Mouse (Mus musculus) bone marrow, adult 2 months (tissue): ENCODE results near the gene Dennd6a. TPM values are rescaled to one million over a fixed set of nuclear protein-coding genes. Genes with fewer than 3 reads are reported as not detected.
A peak's percentile ranks its signal among the peaks of the same experiment; 100 is the strongest.

ENCODE experiments used
- H3K27ac ChIP-seq: fragments of 200-500 bp; 2 replicates; pipeline ENCODE4 v1.5.1; 2012; ENCODE audit warnings: low read depth, mild to moderate bottlenecking, control low read depth, inconsistent platforms, low read length; ENCODE audit not compliant: control insufficient read depth, poor library complexity, insufficient read depth
- H3K4me1 ChIP-seq: fragments of 200-500 bp; 2 replicates; pipeline ENCODE4 v1.6.1; 2011; ENCODE audit warnings: low read length; ENCODE audit not compliant: control insufficient read depth, insufficient read depth
- H3K4me3 ChIP-seq: fragments of 200-500 bp; replicated peaks from 2 replicates; pipeline ENCODE3; 2011; ENCODE audit warnings: mild to moderate bottlenecking, low read depth, low read length, control low read depth; ENCODE audit not compliant: control insufficient read depth
- CTCF ChIP-seq: fragments of 200-500 bp; IDR thresholded peaks from 2 replicates; pipeline ENCODE4 v1.5.1; 2011; ENCODE audit warnings: low read length, control low read depth; ENCODE audit not compliant: control insufficient read depth, insufficient read depth
- POLR2A ChIP-seq: fragments of 200-500 bp; IDR thresholded peaks from 2 replicates; pipeline ENCODE4 v1.6.1; 2011; ENCODE audit warnings: low read depth, mild to moderate bottlenecking, control low read depth, low read length, borderline replicate concordance; ENCODE audit not compliant: control insufficient read depth
- WGBS: fragments of 180-500 bp; shearing (Covaris S2); methylation state at CpG from one replicate; pipeline ENCODE4 v1.1.7; 2018; 5-methylcytosine and 5-hydroxymethylcytosine counted together
- polyA plus RNA-seq: library from polyadenylated mRNA; stranded (reverse); fragments of >200 nt; gene quantifications from 2 replicates; pipeline ENCODE4 v1.2.4, GENCODE M21; 2011; ENCODE audit warnings: low replicate concordance; ENCODE audit not compliant: missing spikeins, insufficient read depth, insufficient read length

The Dennd6a gene
- polyA plus RNA-seq, 1 experiment = 7.6 TPM

DNA sequence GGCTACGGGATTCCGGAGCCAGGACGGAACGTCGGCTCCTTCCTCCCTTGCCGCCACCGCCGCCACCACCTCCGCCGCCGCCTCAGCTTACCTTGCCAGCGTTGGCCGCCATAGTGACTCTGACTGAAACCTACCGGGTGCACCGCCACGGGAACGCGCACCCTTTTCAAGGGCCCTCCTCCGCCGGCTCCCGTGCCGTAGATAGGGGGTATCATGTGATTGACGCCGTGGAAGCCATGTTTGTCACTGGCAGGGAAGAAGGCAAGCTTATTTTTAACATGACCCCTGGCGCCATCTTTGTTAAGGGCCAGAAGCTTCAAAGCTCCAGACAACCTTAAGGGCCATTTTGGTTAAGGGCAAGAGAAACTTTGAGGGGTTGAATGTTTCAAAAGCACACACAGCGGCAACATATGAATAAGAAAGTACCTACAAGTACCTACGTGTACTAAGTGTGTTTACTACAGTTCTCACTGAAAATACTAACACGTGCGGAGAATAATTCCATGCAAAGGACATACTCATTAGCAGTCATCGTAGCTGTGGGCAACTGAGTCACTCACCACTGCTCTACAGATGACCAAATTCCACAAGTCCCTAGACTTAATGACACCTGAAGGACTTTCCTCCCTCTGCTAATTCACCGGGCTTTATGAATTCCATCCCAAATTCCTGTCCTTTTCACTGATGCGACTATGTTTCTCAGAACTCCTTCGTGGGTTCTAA is 38.7 kb upstream of the Dennd6a start, which contains the start of gene Slmap:
TSS of gene Slmap (minus strand) at position 175 of the 723 bp plus-strand sequence.
- TF ChIP-seq CTCF = no peak
- TF ChIP-seq POLR2A = peak; percentile 96
- peak within 1 kb of the TSS; percentile 92 for H3K27ac ChIP-seq
- WGBS = 13% methylated on average over 33 of the region's 33 CpGs
- peaks cover 5% of the 10 kb centered on the region; the same call in 1 of the 2 replicates for H3K4me1 ChIP-seq
- H3K4me3 ChIP-seq = peak within 1 kb of the TSS; percentile 97

DNA sequence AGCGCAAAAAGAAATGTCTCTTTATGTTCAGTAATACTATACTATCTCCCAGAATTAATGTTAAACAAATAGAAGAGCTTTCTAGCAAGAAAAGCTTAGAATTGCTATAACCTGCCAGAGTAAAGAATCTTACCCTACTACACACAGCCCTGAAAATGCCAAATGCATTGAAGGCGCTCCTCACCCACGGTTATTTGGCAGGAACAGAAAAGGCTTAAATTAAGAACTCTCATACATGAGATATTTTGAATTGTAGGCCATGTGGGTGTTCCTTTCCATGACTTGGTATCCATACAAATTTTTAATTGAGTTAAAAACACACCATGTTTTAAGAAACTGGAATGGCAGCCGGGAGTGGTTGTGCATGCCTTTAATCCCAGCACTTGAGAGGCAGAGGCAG is 34.4 kb upstream of the Dennd6a start:
- Histone ChIP-seq H3K4me3 (no peak overlapping the region), H3K27ac (no peak overlapping the region), H3K4me1 (no peaks in the 10 kb centered on the region)
- no peak for TF ChIP-seq CTCF
- no peak for TF ChIP-seq POLR2A
- WGBS = 85% methylated on average over 4 of the region's 4 CpGs

DNA sequence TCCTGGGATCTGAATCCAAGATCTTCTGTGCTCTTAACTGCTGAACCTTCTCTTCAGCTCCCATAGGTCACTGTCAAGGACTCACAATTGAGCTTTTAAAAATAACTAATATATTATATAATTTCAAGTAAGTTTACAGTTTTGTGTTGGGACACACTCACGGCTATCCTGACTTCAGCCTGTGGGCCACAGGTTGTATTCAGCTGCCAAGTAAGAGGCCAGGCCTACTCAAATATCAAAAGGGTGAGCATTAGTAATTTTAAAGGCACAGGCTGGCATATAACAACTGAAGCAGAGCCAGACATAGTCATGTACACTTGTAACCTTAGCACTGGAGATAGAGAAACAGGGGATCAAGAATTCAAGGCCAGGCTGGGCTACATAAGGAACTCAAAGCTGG is 33.1 kb upstream of the Dennd6a start:
- Histone ChIP-seq H3K4me1 (no peaks in the 10 kb centered on the region), H3K4me3 (no peak overlapping the region), H3K27ac (no peak overlapping the region)
- WGBS = 80% methylated on average over 1 of the region's 1 CpGs
- TF ChIP-seq POLR2A = no peak
- TF ChIP-seq CTCF = no peak

DNA sequence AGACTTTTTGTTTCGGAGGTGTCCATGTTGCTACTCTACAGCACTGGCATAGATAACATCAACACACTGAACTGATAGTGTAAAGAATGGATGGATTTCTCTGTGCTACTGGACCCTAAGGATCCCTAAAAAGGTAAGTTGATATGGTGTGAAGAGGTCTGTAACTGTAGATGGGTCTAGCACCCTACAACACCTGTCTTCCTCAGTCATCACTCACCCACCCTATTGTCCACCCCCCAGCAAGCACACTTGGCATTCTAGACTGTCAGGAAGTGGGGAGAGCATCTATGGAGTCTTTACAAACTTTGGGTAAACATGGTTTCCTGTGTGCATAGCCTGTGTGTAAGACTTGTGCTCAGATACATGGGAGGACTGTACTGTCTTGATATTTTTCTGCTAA is 31.5 kb upstream of the Dennd6a start:
- Histone ChIP-seq H3K4me1 (no peaks in the 10 kb centered on the region), H3K27ac (no peak overlapping the region), H3K4me3 (no peak overlapping the region)
- WGBS = 96% methylated on average over 1 of the region's 1 CpGs
- no peak for TF ChIP-seq CTCF
- no peak for TF ChIP-seq POLR2A

DNA sequence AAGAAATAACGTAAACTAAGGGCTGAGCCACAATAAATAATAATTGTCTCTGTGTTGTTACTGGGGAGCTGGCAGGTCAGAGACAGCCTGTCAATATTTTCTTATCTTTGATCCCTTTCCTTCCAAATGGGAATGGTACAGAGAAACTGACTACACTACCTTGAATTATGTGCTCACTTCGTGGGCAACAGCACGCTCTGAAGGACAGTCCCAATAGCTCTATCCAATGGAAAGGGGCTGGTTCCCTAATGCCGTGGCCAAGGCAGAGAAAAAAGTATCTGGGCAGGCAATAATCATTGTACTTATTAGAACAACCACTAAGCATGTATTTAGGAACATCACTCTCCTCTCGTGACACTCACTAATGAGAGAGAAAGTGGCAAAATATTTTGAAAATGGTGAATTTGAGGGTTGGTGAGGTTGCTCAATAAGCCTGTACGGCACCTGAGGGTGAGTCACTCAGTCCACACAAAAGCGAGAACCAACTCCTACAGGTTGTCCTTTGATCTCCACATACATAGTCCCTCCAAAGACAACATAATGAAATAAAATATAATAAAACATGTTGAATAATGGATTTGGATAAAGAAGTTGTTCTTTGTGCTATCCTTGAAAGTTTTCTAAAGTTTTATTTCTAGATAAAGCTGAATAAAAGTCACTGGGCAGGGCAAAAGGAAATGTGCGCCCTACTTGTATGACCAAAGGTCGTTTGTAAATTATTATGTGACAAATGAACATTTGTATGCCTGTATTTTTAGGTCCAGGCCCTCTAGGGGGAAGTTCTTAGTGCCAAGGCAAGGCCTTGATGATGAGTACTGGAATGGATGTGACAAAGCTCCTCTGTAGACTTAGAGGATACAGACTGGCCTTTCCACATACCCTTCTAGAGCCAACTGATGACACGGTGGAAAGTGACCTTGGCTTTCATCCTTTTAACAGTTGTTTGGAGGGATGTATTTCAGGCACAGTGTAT is 25.9 kb upstream of the Dennd6a start:
- TF ChIP-seq POLR2A = no peak
- no peak for TF ChIP-seq CTCF
- H3K4me1 ChIP-seq = no peaks in the 10 kb centered on the region
- WGBS = 74% methylated on average over 10 of the region's 10 CpGs
- no peak overlapping the region for H3K27ac ChIP-seq
- no peak overlapping the region for H3K4me3 ChIP-seq

DNA sequence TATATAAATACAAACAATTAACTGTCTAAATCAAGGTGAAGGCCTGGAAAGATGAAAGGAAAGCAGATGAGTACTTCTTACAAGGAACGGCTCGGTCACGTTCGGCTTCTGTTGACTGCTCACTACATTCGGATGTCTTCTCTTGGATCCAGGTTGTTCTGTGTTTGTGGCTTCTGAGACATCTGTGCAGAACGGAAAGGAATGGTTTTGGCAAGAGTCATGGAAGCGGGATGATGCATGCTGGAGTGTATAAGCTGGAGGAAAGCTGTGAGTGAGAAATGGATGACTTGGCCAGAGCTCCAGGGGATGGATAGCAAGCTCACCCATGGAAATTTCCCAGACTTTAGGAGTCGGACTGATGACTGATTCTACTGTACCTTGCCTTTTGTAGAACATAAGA is 22.9 kb upstream of the Dennd6a start:
- no peak overlapping the region for H3K27ac ChIP-seq
- no peaks in the 10 kb centered on the region for H3K4me1 ChIP-seq
- WGBS = 86% methylated on average over 8 of the region's 8 CpGs
- no peak for TF ChIP-seq POLR2A
- TF ChIP-seq CTCF = no peak
- no peak overlapping the region for H3K4me3 ChIP-seq

DNA sequence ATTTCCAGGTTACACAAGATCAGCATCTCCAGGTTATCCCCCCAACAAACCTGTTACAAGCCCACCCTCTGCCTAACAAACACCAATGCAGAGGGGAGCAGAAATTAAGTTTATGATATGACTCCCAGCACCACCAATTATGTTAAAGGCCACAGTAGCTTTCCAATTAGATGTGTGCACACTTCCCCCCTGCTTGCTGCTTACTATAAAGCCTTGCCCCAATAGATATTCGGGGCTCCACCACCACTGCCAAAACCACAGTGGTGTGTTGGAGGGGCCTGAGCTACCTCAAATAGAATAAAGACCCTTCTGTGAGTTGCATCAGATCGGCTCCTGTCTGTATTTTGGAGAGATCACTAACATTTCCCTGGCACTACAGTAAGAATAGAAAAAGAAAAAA is 21.2 kb upstream of the Dennd6a start:
- WGBS = 56% methylated on average over 2 of the region's 2 CpGs
- Histone ChIP-seq H3K27ac (no peak overlapping the region), H3K4me3 (no peak overlapping the region), H3K4me1 (no peaks in the 10 kb centered on the region)
- TF ChIP-seq CTCF (no peak), POLR2A (no peak)

DNA sequence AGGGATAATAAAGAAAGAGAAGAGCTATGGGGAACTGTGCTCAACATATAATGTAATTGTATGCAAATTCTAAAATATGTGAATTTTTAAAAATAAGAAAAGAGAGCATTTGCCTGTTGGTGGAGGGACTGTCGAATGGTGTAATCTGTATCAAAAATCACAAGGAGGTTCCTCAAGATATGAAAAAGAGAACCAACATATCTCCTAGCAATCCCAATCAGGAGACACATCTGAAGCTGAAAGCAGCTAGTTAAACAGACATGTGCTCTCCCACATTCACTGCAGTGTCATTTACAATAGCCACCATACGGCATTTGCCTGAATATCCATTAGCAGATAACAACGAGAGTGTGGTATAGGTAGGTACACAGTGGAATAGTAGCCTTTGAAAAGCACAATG is 20.8 kb upstream of the Dennd6a start:
- Histone ChIP-seq H3K4me3 (no peak overlapping the region), H3K4me1 (no peaks in the 10 kb centered on the region), H3K27ac (no peak overlapping the region)
- 54% methylated on average over 3 of the region's 3 CpGs for WGBS
- no peak for TF ChIP-seq CTCF
- TF ChIP-seq POLR2A = no peak
